Mouse (Mus musculus): ENCODE measurements around the gene Sft2d1.
"Not testable (repeated sequence)": the region's sequence is repeated elsewhere in the genome, so short reads cannot be mapped to it uniquely, and the experiment has no call there.

Gene Sft2d1

DNA sequence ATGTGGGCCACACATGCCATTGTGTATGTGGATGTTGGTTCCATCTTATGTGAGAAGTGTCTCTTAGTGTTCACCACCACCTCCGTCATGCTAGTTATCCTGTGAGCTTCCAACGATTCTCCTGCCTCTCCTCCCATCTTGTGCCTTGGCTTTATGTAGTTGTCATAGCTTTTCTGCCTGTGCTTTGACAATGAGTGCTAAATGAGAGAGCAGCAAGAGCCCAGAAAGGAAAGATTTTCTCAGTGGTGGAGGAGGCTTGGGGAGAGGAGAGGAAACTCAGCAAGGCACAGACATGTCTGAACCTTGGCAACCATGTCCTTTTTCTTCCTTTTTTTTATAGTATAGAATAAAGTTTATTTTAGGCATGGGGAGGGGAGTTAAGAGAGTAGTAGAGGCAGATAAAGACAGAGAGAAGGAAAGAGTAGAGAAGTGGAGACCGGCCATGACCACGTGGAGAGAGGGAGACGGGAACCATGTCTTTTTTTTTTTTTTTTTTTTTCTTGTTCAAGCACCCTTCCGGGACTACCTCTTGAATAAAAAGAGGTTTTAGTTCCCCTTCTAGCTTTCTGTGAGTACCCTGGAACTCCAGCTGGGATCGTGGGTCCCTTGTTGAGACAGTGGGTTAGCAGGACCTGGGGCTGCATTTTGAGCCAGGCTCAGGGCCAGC lies 8.0 kb upstream of the Sft2d1 start:
- no peak for DNase-seq

DNA sequence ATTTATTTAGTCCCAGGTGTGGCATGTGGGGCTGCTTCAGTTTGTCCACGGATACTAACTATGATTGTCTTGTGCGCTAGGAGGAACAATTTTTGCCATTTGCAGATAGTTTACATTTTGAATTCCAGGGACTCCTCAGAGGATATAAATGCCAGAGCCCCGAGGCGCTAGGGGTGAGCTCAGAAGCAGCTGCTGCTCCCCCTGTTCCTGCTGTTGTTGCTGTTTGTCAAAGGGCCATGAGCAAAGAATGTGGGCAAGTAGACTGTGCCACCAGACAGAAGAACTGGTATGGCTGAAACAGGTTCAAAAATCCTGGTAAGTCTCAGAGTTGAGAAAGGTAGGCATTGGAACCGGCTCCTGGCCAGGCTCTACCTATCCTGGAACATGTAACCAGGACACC lies 7.2 kb upstream of the Sft2d1 start:
- no peak for DNase-seq

DNA sequence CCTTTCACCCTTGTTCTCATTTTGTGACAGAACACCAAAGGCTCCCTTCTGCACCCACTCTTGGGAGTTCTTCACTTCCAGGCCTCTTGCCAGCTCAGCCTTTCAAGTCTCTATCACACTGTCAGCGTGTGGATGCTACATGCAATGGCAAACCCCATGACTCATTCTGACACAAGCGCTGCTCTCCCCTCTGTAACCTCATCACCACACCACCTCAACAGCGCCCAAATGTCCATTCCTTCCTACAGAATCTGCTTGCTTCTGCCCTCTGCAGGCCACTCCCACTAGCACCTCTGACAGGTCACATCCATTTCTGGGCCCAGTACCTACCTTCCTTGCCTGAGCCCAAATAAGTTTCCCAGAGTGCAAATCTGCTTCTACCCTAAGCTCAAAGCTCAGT lies 5.1 kb upstream of the Sft2d1 start:
- no peak for DNase-seq

DNA sequence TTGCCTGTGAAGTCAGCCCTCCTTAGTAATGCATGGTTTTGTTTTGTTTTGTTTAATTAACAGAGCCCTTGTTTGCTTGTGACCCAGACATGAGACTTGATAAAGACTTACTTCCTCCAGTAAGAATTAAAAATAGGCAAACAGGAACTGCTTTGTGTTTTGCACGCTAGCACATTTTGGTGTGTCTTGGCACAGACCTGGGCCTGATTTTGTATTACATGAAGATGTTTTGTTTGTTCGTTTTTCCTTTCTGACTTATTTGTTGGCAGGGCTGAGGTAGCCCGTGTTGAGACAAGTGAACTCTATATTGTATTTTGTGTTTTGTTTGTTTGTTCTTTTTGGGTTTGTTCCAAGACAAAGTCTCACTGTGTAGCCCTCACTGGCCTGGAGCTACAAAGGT lies 849 bp downstream of the Sft2d1 start:
- no peak for DNase-seq

DNA sequence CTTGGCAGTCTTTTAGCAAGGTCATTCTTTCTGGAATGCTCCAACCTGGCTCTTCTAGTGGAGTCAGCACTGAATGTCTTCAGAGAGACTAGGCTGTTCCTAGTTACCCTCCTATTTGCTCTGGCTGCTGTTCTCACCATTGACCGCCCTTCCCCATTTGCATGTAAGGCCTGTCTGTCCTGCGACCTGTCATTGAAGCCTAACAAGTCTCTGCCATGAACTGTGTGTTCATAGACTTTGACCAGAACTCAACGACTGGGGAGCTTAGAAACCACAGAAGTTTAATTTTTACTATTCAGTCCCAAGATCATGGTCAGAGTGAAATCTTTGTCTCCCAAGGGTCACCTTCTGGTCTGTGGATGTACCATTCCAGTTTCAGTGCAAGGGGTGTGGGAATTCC lies 3.1 kb downstream of the Sft2d1 start:
- peak; percentile 69 for DNase-seq

DNA sequence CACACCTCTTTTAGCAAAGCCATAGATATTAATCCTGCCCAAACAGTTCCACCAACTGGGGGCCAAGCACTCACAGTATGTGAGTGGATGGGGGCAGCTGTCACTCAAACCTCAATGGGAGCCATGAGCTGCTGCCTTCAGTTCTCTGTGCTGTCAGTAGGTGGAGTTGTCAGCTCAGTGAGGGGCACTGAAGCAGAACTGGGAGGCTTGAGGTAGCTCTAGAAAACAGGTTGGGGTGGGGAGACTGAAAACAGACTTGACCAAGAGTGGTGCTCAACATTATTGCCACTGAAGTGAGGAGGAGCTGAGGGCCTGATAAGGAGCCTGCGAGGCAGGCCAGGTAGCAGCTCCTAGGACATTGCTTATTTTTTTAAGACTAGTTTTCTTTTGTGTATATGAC lies 5.3 kb downstream of the Sft2d1 start:
- no peak for DNase-seq

DNA sequence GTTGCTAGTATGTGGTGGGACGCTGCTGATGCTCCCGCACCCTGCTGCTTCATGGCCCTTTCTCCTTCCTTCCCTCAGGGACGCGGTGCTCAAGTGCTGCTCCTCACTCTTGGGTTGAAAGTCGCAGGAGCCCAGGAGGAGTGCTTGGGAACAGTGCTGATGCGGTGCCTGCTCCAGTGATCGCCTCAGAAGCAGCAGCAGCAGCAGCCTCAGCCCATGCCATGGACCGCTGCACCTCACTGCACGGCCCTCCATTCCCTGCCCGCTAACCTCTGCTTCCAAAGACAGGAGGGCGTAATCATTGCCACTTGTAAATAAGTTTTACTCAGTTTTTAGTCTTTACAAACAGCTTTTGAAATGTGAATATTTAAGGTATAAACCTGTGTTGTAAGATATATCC lies 16.0 kb downstream of the Sft2d1 start:
- not testable (repeated sequence) for DNase-seq

DNA sequence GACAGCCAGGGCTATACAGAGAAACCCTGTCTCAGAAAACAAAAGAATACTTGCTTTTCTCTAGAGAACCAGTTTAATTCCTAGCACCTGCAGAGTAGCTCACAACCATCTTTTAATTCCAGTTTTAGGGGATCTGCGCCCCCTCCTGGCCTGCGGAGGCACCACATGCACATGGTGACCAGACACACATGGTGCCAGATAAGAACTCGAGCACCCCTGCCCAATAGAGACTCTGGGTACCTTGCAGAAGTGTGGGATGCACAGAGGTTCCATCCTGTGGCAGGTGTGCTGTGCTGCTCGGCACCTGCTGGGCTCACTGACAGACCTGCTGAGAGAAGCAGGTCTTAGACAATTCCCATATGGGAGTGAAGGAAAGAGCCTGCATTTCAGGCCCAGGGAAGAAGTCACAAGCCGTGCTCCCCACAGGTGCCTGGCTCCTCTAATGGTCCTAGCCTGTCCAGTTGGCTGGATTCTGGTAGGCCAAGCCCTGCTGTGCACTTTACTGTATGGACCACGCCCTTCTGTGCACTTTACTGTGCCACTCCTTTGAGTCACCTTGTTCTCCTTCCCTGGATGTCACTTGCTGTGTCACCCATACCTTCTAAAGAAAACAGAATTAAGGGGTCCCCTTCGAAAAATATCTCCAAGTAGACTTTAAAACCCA lies 17.7 kb downstream of the Sft2d1 start:
- no peak for DNase-seq

DNA sequence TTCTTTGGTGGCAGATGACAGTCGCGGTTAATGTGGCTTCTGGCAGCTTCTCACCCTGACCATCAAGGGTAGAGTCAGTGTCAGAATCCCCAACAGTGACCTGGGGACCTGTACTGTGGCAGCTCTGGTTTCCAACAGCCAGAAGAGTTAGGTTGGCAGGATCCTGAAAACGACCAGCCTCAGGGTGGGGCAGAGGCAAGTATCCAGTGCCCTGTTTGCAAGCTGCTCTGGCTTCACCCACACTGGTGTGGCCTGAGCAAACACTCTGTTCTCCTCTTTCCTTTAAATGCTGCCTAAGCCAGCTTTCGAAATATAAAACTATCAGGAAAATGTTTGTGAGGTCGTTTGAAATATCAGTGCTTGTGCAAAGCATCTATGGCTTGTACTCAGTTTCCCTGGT lies 19.7 kb downstream of the Sft2d1 start:
- no peak for DNase-seq

DNA sequence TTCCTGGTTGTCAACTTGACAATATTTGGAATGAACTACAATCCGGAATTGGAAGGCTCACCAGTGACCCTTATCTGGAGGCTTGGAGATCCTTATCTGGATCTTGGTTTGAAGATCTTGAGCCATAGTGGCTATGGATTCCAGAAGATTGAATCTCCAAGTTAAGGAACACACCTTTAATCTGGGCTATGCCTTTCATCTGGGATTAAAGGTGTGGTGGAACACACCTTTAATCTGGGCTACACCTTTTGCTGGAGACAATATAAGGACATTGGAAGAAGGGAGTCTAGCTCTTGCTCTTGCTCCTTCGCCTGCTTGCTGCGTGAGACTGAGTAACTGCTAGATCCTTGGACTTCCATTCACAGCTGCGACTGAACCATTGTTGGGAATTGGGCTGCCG lies 26.3 kb downstream of the Sft2d1 start, which contains the start of gene Prr18:
Gene Prr18 (plus strand): TSS at position 301 of the 400 bp plus-strand sequence.
- DNase-seq: not testable (repeated sequence)

DNA sequence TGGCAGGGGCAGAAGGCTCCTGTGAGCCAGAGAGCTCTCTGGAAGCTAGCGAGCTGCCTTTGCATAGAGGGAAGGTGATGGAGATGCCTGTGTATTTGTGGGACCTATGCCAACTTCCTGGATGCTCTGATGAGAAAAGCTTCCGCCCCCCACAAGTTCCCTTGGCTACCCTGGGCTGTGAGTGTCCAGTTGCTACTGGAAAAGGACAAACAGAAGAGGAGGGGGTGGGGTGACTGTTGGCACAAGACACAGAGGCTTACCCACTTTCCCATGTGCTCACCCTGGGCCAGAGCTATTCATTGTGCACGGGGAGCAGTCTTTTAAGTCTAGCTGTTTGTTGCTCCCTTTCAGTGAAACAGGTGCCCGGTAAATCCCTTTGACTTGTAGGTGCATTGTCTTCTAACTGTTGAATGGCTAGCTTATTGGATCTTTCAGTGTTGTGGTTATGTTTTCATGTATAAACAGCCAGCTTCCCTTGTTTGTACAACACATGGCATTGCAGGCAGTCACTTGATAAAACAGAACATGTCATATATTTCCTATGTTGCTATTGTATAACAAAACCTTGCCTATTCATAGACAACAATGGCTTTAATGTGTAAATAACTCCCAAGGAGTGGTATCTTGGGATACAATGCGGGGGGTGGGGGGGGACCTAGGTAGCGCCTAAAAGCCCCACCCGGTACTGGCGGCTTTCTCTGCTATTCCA lies 28.9 kb downstream of the Sft2d1 start:
- no peak for DNase-seq

DNA sequence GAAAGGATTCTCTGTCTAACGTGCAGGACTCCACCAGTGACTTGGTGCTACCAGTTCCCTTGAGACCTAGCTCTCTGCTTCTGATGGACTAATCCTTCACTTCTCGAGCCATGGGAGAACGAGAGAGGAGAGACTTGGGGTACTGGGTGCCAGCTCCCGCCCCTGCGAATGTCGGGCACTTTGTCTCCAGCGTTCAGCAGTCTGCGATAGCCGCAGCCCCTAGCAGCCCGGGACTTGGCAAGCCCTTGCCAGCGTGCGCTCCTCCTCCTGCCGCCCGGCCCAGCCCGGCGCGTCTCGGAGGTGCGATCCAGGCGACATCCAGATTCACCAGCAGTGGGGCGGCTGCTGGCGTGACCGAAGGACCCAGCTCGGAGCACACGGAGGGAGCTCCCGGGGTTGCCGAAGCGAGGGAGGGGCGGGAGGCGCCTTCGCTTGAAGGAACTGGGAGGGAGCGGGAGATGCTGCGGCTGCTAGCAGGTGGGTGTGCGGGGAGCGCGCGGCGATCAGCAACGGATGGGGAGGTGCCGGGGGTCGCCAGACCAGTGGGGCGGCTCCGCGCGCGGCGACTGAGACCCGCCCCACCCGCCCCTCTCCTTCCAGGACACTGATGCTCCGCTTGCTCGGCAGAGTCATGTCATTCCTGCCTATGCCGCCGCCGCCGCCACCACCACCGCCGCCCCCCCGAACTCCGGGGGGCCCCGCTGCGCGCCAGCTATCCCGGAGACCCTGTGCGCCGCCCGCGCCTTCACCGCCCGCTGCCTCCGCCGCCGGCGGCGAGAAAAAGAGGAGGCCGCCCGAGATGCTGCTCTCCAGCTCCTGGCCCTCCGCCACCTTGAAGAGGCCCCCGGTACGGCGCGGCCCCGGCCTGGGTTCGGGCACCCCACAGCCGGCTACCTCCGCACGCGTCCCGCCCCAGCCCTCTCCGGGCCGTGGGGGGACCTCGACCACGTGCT lies 29.8 kb downstream of the Sft2d1 start:
- no peak for DNase-seq

DNA sequence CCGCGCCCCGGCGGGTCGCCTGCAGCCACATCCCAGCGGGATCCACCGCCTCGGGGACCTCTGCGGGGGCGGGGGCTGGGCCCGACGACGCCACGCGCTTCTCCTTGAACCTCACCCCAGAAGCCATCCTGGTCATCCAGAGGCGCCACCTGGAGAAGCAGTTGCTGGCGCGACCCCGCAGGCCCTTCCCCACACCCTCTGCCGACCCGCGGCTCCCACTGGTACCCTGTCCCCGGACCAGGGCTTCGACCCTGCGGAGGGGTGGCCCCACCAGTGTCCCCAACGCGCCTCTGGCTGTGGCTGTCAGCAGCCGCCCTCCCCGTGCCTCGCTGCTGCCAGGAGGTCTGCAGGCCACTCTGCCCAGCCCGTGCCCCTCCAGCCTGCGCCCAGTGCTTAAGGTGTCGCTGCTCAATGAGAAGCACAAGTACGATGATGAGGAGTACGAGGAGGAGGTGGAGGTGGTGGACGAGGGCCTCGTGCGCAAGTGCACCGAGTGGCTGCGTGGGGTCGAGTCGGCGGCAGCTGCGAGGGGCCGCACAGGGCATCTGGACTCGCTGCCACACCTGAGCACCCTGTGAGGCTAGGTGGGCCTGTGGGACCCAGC lies 30.6 kb downstream of the Sft2d1 start:
- no peak for DNase-seq

DNA sequence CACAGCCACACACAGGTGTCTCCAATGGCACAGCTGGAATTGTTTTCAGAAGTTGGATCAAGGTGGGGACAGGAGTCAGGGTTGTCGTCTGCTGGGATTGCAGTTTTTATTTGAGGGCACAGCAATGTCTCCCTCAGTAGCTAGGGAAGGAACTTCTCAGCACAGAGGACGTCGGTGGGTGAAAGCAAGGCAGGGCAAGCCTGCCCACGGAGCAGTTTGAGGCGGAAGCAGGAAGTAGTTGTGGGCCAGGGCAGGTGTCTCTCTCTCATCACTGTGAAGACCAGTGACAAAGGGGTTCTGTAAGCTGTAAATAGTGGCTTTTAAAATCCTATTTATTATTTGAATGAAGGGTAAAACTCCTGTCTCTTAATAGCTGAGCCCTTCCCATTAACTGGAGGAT lies 31.8 kb downstream of the Sft2d1 start:
- no peak for DNase-seq

DNA sequence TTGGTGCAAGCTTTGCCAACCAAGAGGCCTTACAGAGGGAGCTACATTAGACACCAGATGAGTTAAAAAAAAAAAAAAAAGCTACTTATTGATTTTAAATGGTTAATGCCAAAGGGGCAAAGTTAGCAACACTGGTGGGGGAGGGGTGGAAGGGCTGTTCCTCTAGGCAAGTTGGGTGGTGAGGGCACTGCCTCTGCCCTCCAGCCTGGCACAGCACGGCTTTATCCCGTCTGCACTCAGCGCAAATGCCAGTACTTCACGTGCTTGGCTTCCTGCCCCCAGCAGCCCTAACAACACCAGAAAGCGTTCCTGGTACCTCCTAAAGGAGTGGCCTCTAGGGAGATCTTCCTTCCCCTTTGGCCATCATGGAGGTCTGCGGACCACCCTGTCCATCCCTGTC lies 32.5 kb downstream of the Sft2d1 start:
- DNase-seq: peak; percentile 62

DNA sequence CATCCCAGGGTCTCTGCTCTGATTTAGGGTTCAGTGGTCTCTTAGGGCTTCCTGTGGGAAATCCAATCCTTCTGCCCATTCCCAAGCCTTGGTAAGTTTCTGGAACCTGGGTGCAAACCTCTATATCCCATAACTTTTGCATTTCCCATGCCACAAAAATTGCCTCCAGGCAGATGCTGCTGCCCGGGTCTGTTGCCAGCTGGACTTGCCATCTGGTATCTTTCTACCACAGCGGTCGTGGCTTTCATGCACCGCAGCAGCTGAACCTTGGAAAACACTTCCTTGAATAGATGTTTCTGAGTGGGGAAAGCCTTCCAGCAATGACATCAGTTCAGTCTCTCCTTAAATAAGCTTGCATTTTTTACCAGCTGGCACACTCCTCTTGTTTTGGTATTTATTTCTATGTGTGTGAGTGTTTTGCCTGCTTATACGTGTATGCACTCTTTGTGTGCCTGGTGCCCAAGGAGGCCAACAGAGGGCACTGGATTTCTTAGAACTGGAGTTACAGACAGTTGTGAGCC lies 36.9 kb downstream of the Sft2d1 start:
- no peak for DNase-seq

DNA sequence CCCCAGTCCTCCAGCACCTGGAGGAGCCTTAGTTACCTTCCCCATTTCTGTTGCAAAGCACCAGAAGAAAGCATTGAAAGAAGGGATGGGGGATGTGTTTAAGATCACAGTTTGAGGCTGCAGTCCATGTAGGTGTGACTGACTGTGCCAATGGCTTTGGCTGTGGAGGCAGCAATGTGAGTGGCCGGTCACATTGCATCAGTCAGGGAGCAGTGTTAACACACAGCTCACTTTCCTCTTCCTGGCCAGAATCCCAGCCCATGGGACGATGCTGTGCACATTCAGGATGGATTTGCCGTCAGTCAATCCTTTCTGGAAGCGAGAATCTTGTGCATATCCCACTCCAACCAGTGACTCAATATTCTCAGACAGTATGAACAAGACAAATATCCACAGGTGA lies 38.0 kb downstream of the Sft2d1 start:
- DNase-seq: no peak

DNA sequence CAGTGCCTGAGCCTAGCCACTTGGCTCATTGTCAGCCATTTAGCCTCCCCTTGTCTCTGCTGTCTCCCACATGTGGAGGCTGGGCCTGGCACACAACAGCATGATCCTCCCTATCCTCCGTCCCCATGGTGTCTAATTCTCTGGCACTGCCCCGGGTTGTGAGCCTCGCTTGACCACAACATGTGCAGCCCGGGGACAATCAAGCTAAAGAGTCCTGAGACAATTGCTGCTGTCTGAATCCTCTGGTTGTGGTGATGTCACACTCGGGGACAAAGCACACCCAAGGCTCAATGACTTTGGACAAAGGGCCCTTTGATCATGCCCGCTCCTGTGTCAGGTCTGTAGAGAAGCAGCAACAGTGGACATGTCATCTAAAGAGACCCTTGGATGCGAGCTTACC lies 40.2 kb downstream of the Sft2d1 start:
- DNase-seq: no peak

DNA sequence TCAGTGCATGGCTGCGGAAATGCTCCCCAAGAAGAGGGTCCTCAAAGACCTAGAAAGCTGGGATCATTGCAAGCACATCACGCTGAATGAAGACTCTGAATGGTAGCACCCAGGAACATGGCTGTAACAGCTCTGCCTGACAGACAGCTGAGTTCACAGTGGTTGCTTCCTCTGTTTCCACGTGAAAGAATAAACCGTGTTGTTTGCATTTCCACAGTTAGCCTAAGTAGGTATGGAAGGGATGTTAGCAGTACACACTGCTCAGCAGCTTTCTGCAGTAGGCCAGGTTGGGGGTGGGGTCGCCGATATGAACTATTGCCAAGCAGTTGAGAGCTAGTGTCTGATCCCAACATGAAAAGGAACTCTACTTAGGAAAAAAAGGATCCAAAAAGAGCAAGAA lies 44.8 kb downstream of the Sft2d1 start, which contains the start of gene T2:
Gene T2 (plus strand): TSS at position 301 of the 400 bp plus-strand sequence.
- no peak for DNase-seq

DNA sequence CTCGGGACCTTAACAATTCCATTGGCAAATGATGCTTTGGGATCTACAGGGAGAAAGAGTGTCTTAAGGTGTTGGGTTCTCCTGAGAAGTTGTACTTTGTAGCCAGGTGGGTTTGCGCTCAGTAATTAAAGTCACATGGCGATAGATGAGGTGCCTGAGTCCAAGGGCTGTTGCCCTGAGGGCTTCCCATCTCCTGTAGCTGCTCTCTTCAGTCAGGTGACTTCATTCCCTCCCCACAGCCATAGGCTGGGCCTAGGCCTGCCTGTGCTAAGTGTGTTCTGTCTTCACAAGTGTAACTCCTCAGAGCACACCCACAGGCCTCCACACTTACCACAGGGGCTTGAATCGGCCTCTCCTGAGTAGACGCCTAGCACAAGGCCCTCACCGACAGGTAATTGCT lies 46.6 kb downstream of the Sft2d1 start:
- no peak for DNase-seq

DNA sequence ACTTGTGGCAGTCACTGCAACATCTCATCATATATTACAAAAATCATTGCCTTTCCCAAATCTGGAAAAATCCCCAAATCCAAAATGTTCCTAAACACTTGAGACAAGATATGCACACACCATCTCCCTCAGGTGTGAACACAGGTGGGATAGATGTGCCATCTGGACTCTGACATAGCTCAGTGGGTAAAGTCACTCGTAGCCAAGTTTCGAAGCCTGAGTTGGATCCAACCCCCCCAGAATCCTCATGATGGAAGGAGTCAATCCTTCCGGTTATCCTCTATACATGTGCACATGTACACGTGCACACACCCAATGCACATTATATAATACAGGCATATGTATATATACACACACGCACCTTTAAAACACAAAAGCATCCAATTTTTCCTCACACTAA lies 50.0 kb downstream of the Sft2d1 start:
- no peak for DNase-seq

Measured in kidney, adult 11 months (tissue).